Mouse (Mus musculus) central nervous system, embryonic 18 days (tissue): ENCODE results near the gene Sbno1. TPM values are rescaled to one million over a fixed set of nuclear protein-coding genes. Genes with fewer than 3 reads are reported as not detected.

Experiments used
- polyA plus RNA-seq: library from polyadenylated mRNA; depleted of rRNA; stranded (reverse); fragments of >200 nt; gene quantifications from 2 replicates; pipeline ENCODE4 v1.2.3, GENCODE M21; 2012; rRNA removed

Sbno1 gene
- polyA plus RNA-seq = 38.8 and 39.9 TPM in 2 replicates

DNA sequence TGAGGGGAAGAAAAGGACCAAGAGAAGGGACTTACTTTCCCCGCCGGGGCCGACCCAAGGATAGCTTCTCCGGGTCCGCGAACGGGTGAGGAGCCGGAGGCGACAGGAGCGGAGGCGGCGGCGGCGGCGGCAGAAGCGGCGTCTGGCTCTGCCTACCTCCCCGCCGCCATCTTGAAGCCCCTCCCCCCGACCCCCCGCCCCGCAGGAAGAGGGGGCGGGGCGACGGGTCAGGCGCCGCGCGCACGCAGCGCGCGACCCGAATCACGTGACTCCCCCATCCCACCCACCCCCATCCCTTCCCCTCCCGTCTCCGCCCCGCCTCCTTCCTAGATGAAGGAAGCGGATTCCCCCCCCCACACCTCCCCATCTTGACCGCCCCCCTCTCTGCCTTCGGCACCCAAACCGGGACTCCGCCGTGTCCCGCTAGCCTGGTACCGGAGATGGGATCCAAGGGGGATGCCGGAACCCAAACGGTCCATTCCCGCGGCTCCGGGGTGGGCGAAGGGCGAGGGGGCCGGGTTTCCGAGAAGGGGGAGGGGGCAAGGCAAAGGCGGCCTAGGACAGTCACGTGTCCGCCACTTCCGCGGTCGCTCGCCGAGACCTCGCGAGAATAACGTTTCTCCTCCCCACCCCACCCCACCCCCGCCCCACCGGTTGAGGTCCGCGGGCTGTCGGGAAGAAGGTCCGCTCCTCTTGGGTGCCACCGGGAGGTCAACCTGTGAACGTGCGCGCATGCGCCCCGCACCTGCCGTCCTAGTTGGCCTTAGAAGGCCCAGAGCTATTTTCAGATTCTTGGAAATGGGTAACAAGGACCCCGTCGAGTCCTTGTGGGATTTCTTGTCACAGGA lies at the start of gene Sbno1:
Sbno1 (minus strand) TSS at position 590 of the 848 bp plus-strand sequence.

DNA sequence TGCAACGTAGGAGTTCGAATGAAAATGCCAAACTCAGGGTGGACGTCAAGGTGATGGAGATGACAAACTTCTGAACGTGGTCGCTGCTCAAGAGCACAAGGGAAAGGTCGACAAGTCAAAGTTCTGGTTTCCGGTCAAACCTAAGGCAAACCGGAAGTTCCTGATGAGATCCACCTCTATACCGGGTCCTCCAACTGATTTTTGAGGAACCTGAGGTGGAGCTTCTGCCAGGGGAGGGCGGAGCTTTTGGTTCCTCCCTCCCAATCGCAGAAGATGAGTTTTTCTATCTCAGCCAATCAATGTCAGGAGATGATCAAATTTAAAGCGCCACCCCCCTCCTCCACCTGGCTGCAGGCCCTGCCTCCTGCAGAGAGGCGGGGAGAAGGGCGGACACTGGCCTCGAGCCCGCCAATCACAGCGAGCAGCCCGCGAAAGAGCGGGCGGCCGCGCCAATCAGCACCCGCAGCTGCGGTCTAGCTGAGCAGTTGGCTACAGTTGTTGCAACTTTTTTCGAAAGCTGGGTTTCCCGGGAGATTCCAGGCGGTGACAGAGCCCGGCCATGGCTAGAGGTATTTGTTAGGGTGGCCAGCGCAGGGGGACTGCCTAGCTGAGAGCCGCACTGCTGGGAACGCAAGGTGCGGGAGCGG lies 13.8 kb upstream of the Sbno1 start, which contains the start of gene Kmt5a:
Kmt5a (plus strand) TSS at position 484 of the 647 bp plus-strand sequence.

DNA sequence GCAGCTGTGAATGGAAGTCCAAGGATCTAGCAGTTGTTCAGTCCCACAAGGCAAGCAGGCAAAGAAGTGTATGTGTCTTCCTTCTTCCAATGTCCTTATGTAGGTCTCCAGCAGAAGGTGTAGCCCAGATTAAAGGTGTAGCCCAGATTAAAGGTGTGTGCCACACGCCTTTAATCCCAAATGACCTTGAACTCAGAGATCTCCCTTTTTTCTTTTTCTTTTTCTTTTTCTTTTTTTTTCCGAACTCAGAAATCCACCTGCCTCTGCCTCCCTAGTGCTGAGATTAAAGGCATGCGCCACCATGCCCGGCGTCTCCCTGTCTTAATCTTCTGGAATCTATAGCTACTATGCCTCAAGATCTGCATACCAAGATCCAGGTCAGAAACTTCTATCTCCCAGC lies 62.8 kb downstream of the Sbno1 start, which contains the start of gene Cdk2ap1:
Cdk2ap1 (minus strand) TSS at position 101 of the 400 bp plus-strand sequence.

DNA sequence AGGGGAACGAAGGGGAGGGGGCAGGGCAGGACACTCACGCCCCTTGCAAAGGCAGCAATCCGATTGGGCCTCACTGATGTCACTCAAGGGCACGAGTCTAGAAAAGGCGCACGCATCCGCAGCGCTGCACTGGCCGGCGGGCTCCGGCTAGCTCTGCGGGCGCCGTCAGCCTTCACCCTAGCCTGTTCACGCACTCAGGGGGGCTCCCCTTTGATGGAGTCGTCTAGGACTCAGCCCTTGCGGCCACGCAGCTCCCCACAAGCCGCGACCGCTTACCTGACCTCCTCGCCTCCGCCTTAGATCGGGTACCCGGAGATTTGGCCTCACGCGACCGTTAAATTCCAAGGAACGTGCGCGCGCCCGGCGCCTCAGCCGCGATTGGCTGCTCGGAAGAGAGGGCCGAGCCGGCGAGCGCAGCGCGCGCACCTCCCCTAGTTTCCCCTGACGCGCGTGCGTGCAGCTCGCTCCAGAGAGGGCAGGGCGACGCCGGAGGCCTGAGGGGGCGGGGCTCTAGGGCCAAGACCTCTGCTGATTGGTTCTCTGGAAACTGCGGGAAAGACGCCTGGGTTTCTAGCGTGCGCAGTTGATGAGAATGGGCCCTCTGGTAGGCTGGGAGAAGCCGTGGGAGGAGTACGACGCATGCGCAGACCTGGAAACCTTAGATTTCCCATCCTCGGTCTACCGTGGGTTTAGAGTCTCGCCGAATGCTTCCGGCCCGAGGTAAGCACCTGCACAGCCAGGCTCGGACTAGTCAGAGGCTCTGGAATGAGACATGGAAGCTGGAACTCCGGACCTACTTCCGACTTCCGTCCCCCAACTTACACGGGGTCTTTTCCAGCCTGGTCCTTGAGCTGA lies 98.1 kb downstream of the Sbno1 start, which contains the start of the genes Mphosph9 and 2810006K23Rik:
Mphosph9 (minus strand) TSS at position 463 of the 855 bp plus-strand sequence.
2810006K23Rik (plus strand) TSS at position 580 of the 855 bp plus-strand sequence.

Other genes with a start within 250 kb of the Sbno1 start
- gene Pitpnm2, start 176.2 kb downstream of the Sbno1 start, polyA plus RNA-seq = 58.6 and 61.3 TPM in 2 replicates
- 14.6 and 16.4 TPM in 2 replicates for gene Mphosph9, start 98.0 kb downstream of the Sbno1 start, polyA plus RNA-seq
- 10.4 and 12.1 TPM in 2 replicates for gene 2810006K23Rik, start 97.9 kb downstream of the Sbno1 start, polyA plus RNA-seq
- gene Cdk2ap1, start 62.9 kb downstream of the Sbno1 start, polyA plus RNA-seq = 219 TPM in 2 replicates
- gene Kmt5a, start 13.9 kb upstream of the Sbno1 start, polyA plus RNA-seq = 51.8 and 54.4 TPM in 2 replicates
- gene Rilpl2, start 52.4 kb upstream of the Sbno1 start, polyA plus RNA-seq = 32.9 and 35.5 TPM in 2 replicates
- gene Snrnp35, start 57.1 kb upstream of the Sbno1 start, polyA plus RNA-seq = 12.1 and 12.8 TPM in 2 replicates
- 10.2 and 11.8 TPM in 2 replicates for gene Rilpl1, start 105.4 kb upstream of the Sbno1 start, polyA plus RNA-seq
- 156 and 157 TPM in 2 replicates for gene Tmed2, start 114.7 kb upstream of the Sbno1 start, polyA plus RNA-seq
- gene Ddx55, start 126.9 kb upstream of the Sbno1 start, polyA plus RNA-seq = 33.7 and 33.8 TPM in 2 replicates
- gene Eif2b1, start 153.1 kb upstream of the Sbno1 start, polyA plus RNA-seq = 44.2 and 44.5 TPM in 2 replicates
- 68.9 and 70.5 TPM in 2 replicates for gene Gtf2h3, start 153.1 kb upstream of the Sbno1 start, polyA plus RNA-seq
- gene Atp6v0a2, start 202.6 kb upstream of the Sbno1 start, polyA plus RNA-seq = 28.5 and 29.2 TPM in 2 replicates